Mouse (Mus musculus) kidney, adult 8-10 months (tissue): Measurements from ENCODE around the gene Zfp553.
"Not testable (repeated sequence)": the region's sequence is repeated elsewhere in the genome, so short reads cannot be mapped to it uniquely, and the experiment has no call there.

Experiments
- DNase-seq, 2 experiments: peaks; one replicate each; pipeline ENCODE4 v3.0.0; 2022

Zfp553 gene

GRCm38 (mm10) chr7:127243361-127243867 is 10.6 kb downstream of the Zfp553 start:
- no peak for DNase-seq

DNA sequence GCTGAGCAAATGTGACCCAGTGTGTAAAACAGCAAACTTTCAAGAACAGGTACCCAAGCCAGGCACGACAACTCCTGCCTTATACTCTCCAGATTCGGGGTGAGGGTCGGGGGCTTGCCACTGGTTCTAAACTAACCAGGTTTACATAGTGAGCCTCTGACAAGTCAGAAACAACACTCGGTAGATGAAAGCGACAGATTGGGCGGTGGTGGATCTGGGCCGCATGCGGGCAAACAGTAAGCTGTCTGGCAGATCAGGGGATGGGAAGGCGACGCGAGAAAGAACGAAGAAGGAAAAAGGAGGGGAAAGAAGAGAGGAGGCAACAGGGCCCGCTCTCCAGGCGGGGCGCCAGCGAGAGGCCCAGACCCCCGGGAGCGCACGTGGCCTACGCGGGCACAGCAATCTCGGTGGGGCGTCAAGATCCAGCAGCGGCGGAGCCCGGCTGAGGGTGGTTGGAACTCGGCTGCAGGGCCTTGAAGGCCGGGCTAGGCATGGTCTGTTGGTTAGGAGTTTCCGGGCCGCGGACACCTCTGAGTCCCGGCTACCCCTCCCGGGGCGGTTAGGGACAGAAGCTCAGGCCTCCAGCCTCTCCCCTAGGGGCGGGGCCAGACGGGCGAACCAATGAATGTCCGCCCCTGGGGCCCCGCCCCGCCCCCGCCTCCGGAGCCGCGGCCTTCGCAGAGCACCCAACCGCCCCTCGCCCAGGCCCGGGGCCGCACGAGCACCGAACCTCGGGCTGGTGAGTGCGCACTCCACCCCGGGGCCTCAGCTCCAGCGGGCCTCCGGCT is 11.2 kb downstream of the Zfp553 start, which contains the start of gene Zfp771:
Gene Zfp771 (plus strand): TSS at position 405 of the 788 bp plus-strand sequence.
- DNase-seq: peak; percentile 96 to 97

DNA sequence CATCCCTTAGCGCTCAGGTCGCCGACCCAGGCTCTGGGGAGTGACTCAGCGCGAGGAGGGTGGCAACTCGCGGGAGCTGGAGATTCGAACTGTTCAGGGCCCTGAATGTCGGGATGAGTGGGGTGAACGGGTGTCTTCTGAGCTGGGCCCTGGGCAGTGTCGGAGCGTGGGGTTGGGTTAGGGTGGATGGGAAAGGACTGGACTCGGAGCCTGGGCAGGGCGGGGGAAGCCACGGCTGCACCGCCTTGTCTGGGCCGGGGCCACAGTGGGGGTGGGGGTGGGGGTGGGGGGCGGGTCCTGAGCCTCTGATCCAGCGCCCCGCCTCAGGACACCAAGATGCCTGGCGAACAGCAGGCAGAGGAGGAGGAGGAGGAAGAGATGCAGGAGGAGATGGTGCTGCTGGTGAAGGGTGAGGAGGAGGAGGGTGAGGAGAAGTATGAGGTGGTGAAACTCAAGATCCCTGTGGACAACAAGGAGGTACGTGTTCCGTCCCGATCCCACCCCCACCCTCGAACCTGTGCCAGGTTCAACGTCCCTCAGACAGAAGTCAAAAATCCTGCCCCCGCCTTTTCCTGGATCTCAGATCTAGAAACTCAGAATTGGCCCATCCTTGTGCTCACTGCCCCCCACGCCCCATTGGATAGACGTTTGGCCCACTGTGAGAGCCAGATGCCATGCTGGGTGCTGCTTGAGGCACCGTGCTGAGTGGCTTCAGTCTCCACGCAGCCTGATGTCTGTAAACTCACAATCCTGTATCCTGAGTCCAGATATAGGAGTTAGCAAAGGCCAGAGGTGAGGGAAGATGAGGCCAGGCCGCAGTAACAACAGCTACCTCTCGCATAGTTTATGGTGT is 12.0 kb downstream of the Zfp553 start:
- no peak for DNase-seq

DNA sequence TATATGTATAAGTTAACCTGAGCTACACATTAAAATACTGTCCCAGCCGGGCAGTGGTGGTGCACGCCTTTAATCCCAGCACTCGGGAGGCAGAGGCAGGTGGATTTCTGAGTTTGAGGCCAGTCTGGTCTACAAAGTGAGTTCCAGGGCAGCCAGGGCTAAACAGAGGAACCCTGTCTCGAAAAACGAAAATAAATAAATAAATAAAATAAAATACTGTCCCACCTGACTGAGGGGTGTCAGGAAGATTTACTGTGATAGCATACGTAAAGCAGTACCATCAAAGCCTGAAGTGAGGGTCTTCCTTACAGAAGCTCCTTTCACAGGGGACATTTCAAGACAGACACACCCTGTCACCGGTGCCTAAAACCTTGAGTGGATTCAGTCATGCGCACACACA is 17.6 kb downstream of the Zfp553 start:
- not testable (repeated sequence) for DNase-seq

- DNase-seq: no peak
Observed at GRCm38 (mm10) chr7:127252414-127252813, 19.6 kb downstream of the Zfp553 start.

GRCm38 (mm10) chr7:127253341-127253740 is 20.5 kb downstream of the Zfp553 start:
- DNase-seq: no peak

DNA sequence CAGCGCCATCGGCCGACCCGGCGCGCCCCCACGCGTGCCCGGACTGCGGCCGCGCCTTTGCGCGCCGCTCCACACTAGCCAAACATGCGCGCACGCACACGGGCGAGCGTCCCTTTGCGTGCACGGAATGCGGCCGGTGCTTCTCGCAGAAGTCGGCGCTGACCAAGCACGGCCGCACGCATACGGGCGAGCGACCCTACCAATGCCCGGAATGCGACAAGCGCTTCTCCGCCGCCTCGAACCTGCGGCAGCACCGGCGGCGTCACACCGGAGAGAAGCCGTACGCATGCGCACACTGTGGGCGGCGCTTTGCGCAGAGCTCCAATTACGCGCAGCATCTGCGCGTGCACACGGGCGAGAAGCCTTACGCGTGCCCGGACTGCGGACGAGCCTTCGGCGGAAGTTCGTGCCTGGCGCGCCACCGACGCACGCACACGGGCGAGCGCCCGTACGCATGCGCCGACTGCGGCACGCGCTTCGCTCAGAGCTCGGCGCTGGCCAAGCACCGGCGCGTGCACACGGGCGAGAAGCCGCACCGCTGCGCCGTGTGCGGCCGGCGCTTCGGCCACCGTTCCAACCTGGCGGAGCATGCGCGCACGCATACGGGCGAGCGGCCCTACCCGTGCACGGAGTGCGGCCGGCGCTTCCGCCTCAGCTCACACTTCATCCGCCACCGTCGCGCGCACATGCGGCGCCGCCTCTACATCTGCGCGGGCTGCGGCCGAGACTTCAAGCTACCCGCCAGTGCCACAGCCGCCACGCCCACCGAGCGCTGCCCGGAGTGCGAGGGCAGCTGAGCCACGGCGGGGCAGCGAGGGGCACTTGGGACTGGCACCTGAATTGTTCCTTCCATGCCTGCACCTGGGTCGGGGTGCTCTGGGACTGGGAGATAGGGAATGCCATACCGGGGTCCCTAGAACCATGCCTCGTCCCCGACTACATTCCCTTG is 21.2 kb downstream of the Zfp553 start:
- peak; percentile 93 to 94 for DNase-seq

GRCm38 (mm10) chr7:127255008-127255407 is 22.1 kb downstream of the Zfp553 start:
- no peak for DNase-seq

DNA sequence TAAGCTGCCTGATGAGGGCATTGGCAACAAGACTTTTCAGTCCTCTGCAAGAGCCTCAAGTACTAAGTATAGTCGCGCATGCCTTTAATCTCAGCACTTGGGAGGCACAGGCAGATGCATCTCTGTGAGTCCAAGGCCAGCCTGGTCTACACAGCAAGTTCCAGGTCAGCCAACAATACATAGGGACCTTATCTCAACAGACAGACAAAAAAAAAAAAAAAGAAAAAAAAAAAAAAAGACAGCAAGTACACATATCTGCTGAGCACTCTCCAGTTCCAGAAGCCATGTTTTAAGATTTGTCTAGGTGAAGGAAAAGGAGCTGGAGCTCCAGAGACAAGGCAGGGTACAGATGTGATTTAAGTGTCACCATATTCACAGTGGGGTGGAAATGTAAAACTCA is 23.1 kb downstream of the Zfp553 start:
- DNase-seq: no peak

GRCm38 (mm10) chr7:127256518-127256917 is 23.7 kb downstream of the Zfp553 start:
- DNase-seq: no peak

- no peak for DNase-seq
Observed at GRCm38 (mm10) chr7:127259186-127259905, 26.5 kb downstream of the Zfp553 start.

GRCm38 (mm10) chr7:127260309-127261111 is 27.6 kb downstream of the Zfp553 start, which contains the start of gene Dctpp1:
TSS of gene Dctpp1 (minus strand) at chr7:127260709.
- DNase-seq: peak; percentile 99

- no peak for DNase-seq
Observed at GRCm38 (mm10) chr7:127262218-127262961, 29.5 kb downstream of the Zfp553 start.

GRCm38 (mm10) chr7:127263526-127263925 is 30.7 kb downstream of the Zfp553 start:
- DNase-seq: no peak

GRCm38 (mm10) chr7:127270256-127270655 is 37.4 kb downstream of the Zfp553 start:
- DNase-seq: no peak

- DNase-seq: no peak
Observed at GRCm38 (mm10) chr7:127270666-127271065, 37.8 kb downstream of the Zfp553 start.

DNA sequence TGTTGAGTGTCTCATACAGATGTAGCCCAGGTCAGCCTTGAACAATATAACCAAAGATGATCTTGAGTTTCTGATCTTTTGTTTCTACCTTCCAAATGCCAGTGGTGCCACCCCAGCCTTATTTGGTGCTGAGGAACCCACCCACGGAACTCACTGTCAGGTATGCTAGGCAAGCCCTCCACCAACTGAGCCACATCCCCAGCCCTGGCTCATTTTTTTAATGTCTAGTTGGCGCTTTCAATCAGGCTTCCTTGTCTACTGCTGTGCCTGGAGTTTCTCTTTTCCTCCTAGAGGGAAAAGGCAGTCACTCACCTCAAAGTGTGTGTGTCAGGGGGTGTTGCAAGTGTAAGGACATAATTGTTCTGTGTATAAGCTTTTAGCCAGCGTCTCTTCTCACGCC is 38.2 kb downstream of the Zfp553 start:
- DNase-seq: no peak

- no peak for DNase-seq
Observed at GRCm38 (mm10) chr7:127272566-127272965, 39.7 kb downstream of the Zfp553 start.

DNA sequence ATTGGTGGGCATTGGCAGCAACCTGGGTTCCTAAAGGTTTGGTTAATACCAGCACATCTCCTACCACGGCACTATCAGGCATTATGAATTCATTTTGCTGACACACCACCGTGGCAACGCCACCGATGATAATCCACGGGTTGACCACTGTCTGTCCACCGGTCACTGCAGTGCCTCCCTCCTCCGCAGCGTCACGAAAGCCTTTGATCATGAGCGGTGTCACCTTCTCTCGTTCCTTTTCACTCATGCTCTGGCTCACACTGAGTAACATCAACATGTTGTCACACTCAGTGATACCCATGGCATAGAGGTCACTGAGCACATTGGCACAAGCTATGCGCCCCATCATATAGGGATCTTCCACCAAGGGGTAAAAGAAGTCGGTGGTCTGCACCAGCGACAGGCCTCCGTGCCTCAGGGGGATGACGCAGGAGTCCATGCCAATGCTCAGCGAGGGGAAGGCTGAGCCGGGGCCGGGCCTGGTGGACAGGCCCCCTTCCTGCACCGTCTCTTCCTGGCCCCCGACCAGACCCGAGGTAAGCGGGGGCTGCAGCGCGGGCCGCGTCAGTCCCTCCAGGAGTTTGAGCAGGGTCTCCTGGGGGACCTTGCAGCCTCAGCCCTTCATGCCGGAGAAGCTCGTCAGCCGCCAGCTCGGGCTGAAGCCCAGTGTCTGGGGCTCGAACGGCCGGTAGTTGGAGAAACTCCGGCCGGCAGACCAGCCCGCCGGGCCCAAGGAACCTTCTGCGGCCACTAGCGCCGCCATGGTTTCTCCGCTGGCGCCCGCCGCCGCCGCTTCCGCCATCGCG is 40.5 kb downstream of the Zfp553 start:
- DNase-seq: no peak
